Mouse (Mus musculus) spleen, adult 2 months (tissue): ENCODE data around the gene Ehhadh.

Experiments
- CTCF ChIP-seq: fragments of 200-500 bp; IDR thresholded peaks from 2 replicates; pipeline ENCODE4 v1.5.1; 2011; ENCODE audit warnings: mild to moderate bottlenecking, inconsistent platforms; ENCODE audit not compliant: insufficient read depth, insufficient read length, insufficient replicate concordance; ENCODE audit errors: extremely low read depth
- POLR2A ChIP-seq: fragments of 200-500 bp; IDR thresholded peaks from 2 replicates; pipeline ENCODE4 v1.6.1; 2011; ENCODE audit warnings: low read depth, low read length, inconsistent platforms

DNA sequence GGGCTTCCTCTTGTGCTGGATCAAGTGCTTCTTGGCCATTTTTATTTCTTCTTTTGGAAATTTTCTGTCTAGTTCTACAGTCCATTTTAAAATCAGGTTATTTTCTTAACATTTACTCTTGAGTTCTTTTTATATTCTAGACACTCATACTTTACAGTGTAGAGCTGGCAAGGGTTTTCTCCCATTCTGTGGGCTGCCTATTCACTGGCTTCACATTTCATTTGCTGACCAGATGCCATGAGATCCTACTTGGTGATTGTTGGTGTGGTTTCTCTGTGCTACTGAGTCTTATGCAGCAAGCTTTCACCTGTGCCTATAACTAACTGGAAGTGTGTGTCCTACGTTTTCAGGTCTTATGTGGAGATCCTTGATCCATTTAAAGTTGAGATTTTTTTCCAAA is 29.2 kb downstream of the Ehhadh start:
- TF ChIP-seq CTCF: no peak
- TF ChIP-seq POLR2A: no peak
